Mouse (Mus musculus) CH12.LX (cell line): ENCODE measurements around the gene Camkk1. TPM values are rescaled to one million over a fixed set of nuclear protein-coding genes. Genes with fewer than 3 reads are reported as not detected.

ENCODE experiments used
- DNase-seq: peaks from one replicate; pipeline ENCODE4 v3.0.0-alpha.2; 2013; ENCODE audit errors: extremely low read depth
- H3K27ac ChIP-seq: 2 replicates; pipeline ENCODE4 v1.5.1; 2012; ENCODE audit warnings: low read depth, mild to moderate bottlenecking, control low read depth, moderate library complexity; ENCODE audit not compliant: insufficient read depth
- H3K27me3 ChIP-seq: replicated peaks from 2 replicates; pipeline ENCODE3; 2012; ENCODE audit warnings: inconsistent platforms
- H3K36me3 ChIP-seq, 2 experiments: replicated peaks in 1 of 2; 2 replicates each; pipeline versions ENCODE3 to v1.6.1; 2012; ENCODE audit warnings: inconsistent platforms in 1 of 2, low read length in 1 of 2, mild to moderate bottlenecking in 1 of 2, mixed read lengths in 1 of 2, moderate library complexity in 1 of 2; ENCODE audit not compliant: control insufficient read depth in 1 of 2, insufficient read depth in 1 of 2
- H3K4me1 ChIP-seq, 2 experiments: 2 replicates each; pipeline ENCODE4 v1.6.1; 2012; ENCODE audit warnings: inconsistent platforms in 1 of 2, moderate library complexity in 1 of 2; ENCODE audit not compliant: insufficient read depth in 2 of 2, control insufficient read depth in 1 of 2
- H3K4me2 ChIP-seq: 2 replicates; pipeline ENCODE4 v1.6.1; 2012; ENCODE audit warnings: low read depth, mild to moderate bottlenecking, control low read depth; ENCODE audit not compliant: poor library complexity, insufficient read depth, severe bottlenecking
- H3K4me3 ChIP-seq, 3 experiments: fragments of 150-350 bp in 1 of 3; sonication (generic) in 1 of 3; replicated peaks in 1 of 3; 2 replicates each; pipeline versions ENCODE3 to v1.5.1; 2011 to 2012; ENCODE audit warnings: low read depth in 2 of 3, low read length in 2 of 3, mild to moderate bottlenecking in 2 of 3, moderate library complexity in 2 of 3, control low read depth in 1 of 3, improper control_type of control experiment in 1 of 3, inconsistent platforms in 1 of 3, mixed read lengths in 1 of 3; ENCODE audit not compliant: poor library complexity in 1 of 3
- H3K79me2 ChIP-seq: replicated peaks from 2 replicates; pipeline ENCODE4 v1.6.1; 2012; ENCODE audit warnings: mild to moderate bottlenecking, moderate library complexity; ENCODE audit not compliant: control insufficient read depth, poor library complexity, insufficient read depth, severe bottlenecking; ENCODE audit errors: extremely low read depth
- H3K9ac ChIP-seq: 2 replicates; pipeline ENCODE4 v1.6.1; 2012; ENCODE audit warnings: low read depth, mild to moderate bottlenecking, control low read depth, moderate library complexity; ENCODE audit not compliant: insufficient read depth
- H3K9me3 ChIP-seq: replicated peaks from 2 replicates; pipeline ENCODE3; 2012; ENCODE audit warnings: low read length, inconsistent platforms, mixed read lengths
- BHLHE40 ChIP-seq: IDR thresholded peaks from 2 replicates; pipeline ENCODE4 v1.6.1; 2011; ENCODE audit warnings: mild to moderate bottlenecking, low read depth, low read length, improper control_type of control experiment
- CHD2 ChIP-seq: IDR thresholded peaks from 2 replicates; pipeline ENCODE4 v1.6.1; 2011; ENCODE audit warnings: low read length, improper control_type of control experiment
- CTCF ChIP-seq, 2 experiments: IDR thresholded peaks in 1 of 2; conservative IDR thresholded peaks in 1 of 2; 2 replicates each; pipeline ENCODE4 v1.5.1; 2011 to 2012; ENCODE audit warnings: low read depth in 2 of 2, low read length in 2 of 2, improper control_type of control experiment in 1 of 2, inconsistent platforms in 1 of 2, mild to moderate bottlenecking in 1 of 2, moderate library complexity in 1 of 2
- E2F4 ChIP-seq: IDR thresholded peaks from 2 replicates; pipeline ENCODE4 v1.6.1; 2011; ENCODE audit warnings: low read depth, low read length, improper control_type of control experiment; ENCODE audit not compliant: insufficient replicate concordance
- EP300 ChIP-seq: IDR thresholded peaks from 2 replicates; pipeline ENCODE4 v1.6.1; 2011; ENCODE audit warnings: low read length, improper control_type of control experiment
- ETS1 ChIP-seq: conservative IDR thresholded peaks from 2 replicates; pipeline ENCODE4 v1.6.1; 2012; ENCODE audit warnings: low read depth, mild to moderate bottlenecking, inconsistent platforms, low read length, improper control_type of control experiment, moderate library complexity
- GABPA ChIP-seq: IDR thresholded peaks from 2 replicates; pipeline ENCODE4 v1.6.1; 2012; ENCODE audit warnings: low read depth, low read length, improper control_type of control experiment, inconsistent platforms; ENCODE audit not compliant: insufficient replicate concordance
- HCFC1 ChIP-seq: IDR thresholded peaks from 2 replicates; pipeline ENCODE4 v1.6.1; 2012; ENCODE audit warnings: low read depth, mild to moderate bottlenecking, inconsistent platforms, low read length, improper control_type of control experiment
- JUN ChIP-seq: IDR thresholded peaks from 2 replicates; pipeline ENCODE4 v1.6.1; 2011; ENCODE audit warnings: low read depth, mild to moderate bottlenecking, low read length, improper control_type of control experiment, moderate library complexity; ENCODE audit not compliant: insufficient read depth
- JUND ChIP-seq: conservative IDR thresholded peaks from 2 replicates; pipeline ENCODE4 v1.6.1; 2011; ENCODE audit warnings: low read depth, low read length, improper control_type of control experiment
- KAT2A ChIP-seq: IDR thresholded peaks from 2 replicates; pipeline ENCODE4 v1.6.1; 2012; ENCODE audit warnings: low read length, improper control_type of control experiment, inconsistent platforms; ENCODE audit not compliant: insufficient replicate concordance
- MAFK ChIP-seq: IDR thresholded peaks from 2 replicates; pipeline ENCODE4 v1.6.1; 2011; ENCODE audit warnings: low read length, improper control_type of control experiment; ENCODE audit not compliant: insufficient replicate concordance
- MAX ChIP-seq: IDR thresholded peaks from 2 replicates; pipeline ENCODE4 v1.6.1; 2011; ENCODE audit warnings: low read length, improper control_type of control experiment
- MAZ ChIP-seq: IDR thresholded peaks from 2 replicates; pipeline ENCODE4 v1.6.1; 2012; ENCODE audit warnings: low read depth, mild to moderate bottlenecking, inconsistent platforms, low read length, improper control_type of control experiment, moderate library complexity
- MXI1 ChIP-seq: IDR thresholded peaks from 2 replicates; pipeline ENCODE4 v1.6.1; 2011; ENCODE audit warnings: mild to moderate bottlenecking, low read depth, low read length, improper control_type of control experiment
- MYC ChIP-seq: IDR thresholded peaks from 2 replicates; pipeline ENCODE4 v1.6.1; 2011; ENCODE audit warnings: low read depth, mild to moderate bottlenecking, improper control_type of control experiment, low read length
- NELFE ChIP-seq: IDR thresholded peaks from 2 replicates; pipeline ENCODE4 v1.6.1; 2011; ENCODE audit warnings: low read depth, low read length, improper control_type of control experiment
- NRF1 ChIP-seq: IDR thresholded peaks from 2 replicates; pipeline ENCODE4 v1.6.1; 2014; ENCODE audit warnings: low read depth, mild to moderate bottlenecking, inconsistent platforms, low read length, improper control_type of control experiment, moderate library complexity
- POLR2A ChIP-seq: IDR thresholded peaks from 2 replicates; pipeline ENCODE4 v1.6.1; 2011; ENCODE audit warnings: low read depth, mild to moderate bottlenecking, improper control_type of control experiment, low read length
- RAD21 ChIP-seq: IDR thresholded peaks from 2 replicates; pipeline ENCODE4 v1.6.1; 2011; ENCODE audit warnings: low read depth, mild to moderate bottlenecking, low read length, improper control_type of control experiment, moderate library complexity
- RCOR1 ChIP-seq: conservative IDR thresholded peaks from 2 replicates; pipeline ENCODE4 v1.6.1; 2012; ENCODE audit warnings: low read depth, mild to moderate bottlenecking, inconsistent platforms, low read length, improper control_type of control experiment
- SIN3A ChIP-seq: IDR thresholded peaks from 2 replicates; pipeline ENCODE4 v1.6.1; 2012; ENCODE audit warnings: low read length, improper control_type of control experiment, inconsistent platforms
- SMC3 ChIP-seq: IDR thresholded peaks from 2 replicates; pipeline ENCODE4 v1.6.1; 2011; ENCODE audit warnings: low read depth, low read length, improper control_type of control experiment
- TBP ChIP-seq: conservative IDR thresholded peaks from 2 replicates; pipeline ENCODE4 v1.6.1; 2011; ENCODE audit warnings: low read depth, low read length, improper control_type of control experiment
- TCF12 ChIP-seq: IDR thresholded peaks from 2 replicates; pipeline ENCODE4 v1.6.1; 2014; ENCODE audit warnings: low read depth, mild to moderate bottlenecking, inconsistent platforms, low read length, improper control_type of control experiment
- UBTF ChIP-seq: IDR thresholded peaks from 2 replicates; pipeline ENCODE4 v1.6.1; 2012; ENCODE audit warnings: low read depth, mild to moderate bottlenecking, inconsistent platforms, low read length, improper control_type of control experiment, moderate library complexity
- USF1 ChIP-seq: IDR thresholded peaks from 2 replicates; pipeline ENCODE4 v1.6.1; 2014; ENCODE audit warnings: low read depth, mild to moderate bottlenecking, inconsistent platforms, low read length, improper control_type of control experiment
- USF2 ChIP-seq: conservative IDR thresholded peaks from 2 replicates; pipeline ENCODE4 v1.6.1; 2011; ENCODE audit warnings: low read depth, low read length, improper control_type of control experiment
- ZC3H11A ChIP-seq: IDR thresholded peaks from 2 replicates; pipeline ENCODE4 v1.6.1; 2012; ENCODE audit warnings: low read depth, mild to moderate bottlenecking, inconsistent platforms, low read length, improper control_type of control experiment
- ZMIZ1 ChIP-seq: IDR thresholded peaks from 2 replicates; pipeline ENCODE4 v1.6.1; 2012; ENCODE audit warnings: low read depth, mild to moderate bottlenecking, inconsistent platforms, low read length, improper control_type of control experiment
- dilution Hi-C: fragments of 300-500 bp; cut with MboI; formaldehyde crosslinking; loops from 2 replicates; pipeline ENCODE4 v1.14.3; 2020; ENCODE audit warnings: low sequenced_read_pairs; ENCODE audit not compliant: extremely low pct_unique_long_range_greater_than_20kb, extremely low pct_ligation_motif_present
- in situ Hi-C: fragments of 300-500 bp; cut with MboI; formaldehyde crosslinking; loops from 3 replicates; pipeline ENCODE4 v1.14.3; 2019; ENCODE audit warnings: low sequenced_read_pairs, low pct_ligation_motif_present, low pct_unique_long_range_greater_than_20kb, mixed read lengths
- polyA plus RNA-seq: library from polyadenylated mRNA; unstranded; fragments of >175 nt; gene quantifications from 2 replicates; pipeline ENCODE4 v1.2.1, GENCODE M21; 2012; ENCODE audit warnings: low read depth; ENCODE audit not compliant: insufficient read length
- total RNA-seq, 2 experiments: library from RNA; depleted of rRNA; stranded (reverse); fragments of 300-350 nt in 1 of 2; fragments of >200 nt in 1 of 2; gene quantifications; 2 replicates each; pipeline ENCODE4 v1.2.3; 2012 to 2014

Gene Camkk1
- total and polyA plus RNA-seq, 3 experiments = 5.0 to 9.1 (median 5.1) TPM

GRCm38 (mm10) chr11:73016103-73016420, 2.7 kb upstream of the Camkk1 start:
- Histone ChIP-seq H3K27me3 (peaks cover 15% of the 10 kb centered on the region), H3K79me2 (no peaks in the 10 kb centered on the region), H3K27ac (no peak overlapping the region), H3K9ac (no peak overlapping the region), H3K4me1 (peaks cover 13 to 33% of the 10 kb centered on the region in 2 experiments), H3K9me3 (no peaks in the 10 kb centered on the region)
- in situ Hi-C loops (loop anchor here (25.0 kb wide), 1 partner anchor 579 kb away; the partner anchor contains the start of genes Ggt6 and Mybbp1a), dilution Hi-C loops (no loop called here)
- TF ChIP-seq MAZ (no peak), TBP (no peak), ZMIZ1 (no peak), MAFK (no peak), KAT2A (no peak), NELFE (no peak), ZC3H11A (no peak), BHLHE40 (no peak), TCF12 (no peak), MYC (no peak), EP300 (no peak), JUN (no peak), E2F4 (no peak), SMC3 (no peak), MAX (no peak), POLR2A (no peak), CTCF (conservative IDR thresholded peaks at IDR 0.05 in 1 of 2, IDR thresholded peaks at IDR 0.05 in 1 of 2; ENCODE audit: low read depth in 2 of 2, low read length in 2 of 2) (no peak)
- TF ChIP-seq, all 38 proteins: peak for 0
- peaks cover 16 to 62% of the 10 kb centered on the region in 2 experiments for H3K36me3 ChIP-seq
- H3K4me3 ChIP-seq = no peak overlapping the region
- no peak overlapping the region for H3K4me2 ChIP-seq
- no peak for DNase-seq

- H3K27ac ChIP-seq = no peak overlapping the region
Observed at GRCm38 (mm10) chr11:73019147-73019795, 463 bp downstream of the Camkk1 start.

More at GRCm38 (mm10) chr11:73019147-73019795, 463 bp downstream of the Camkk1 start:
- peak overlapping the region; percentile 18 for H3K9ac ChIP-seq
- peak overlapping the region; percentile 77 for H3K4me2 ChIP-seq
- DNase-seq = no peak
- peaks cover 15% of the 10 kb centered on the region for H3K27me3 ChIP-seq
- TF ChIP-seq RAD21 = no peak
- TF ChIP-seq CTCF (conservative IDR thresholded peaks at IDR 0.05 in 1 of 2, IDR thresholded peaks at IDR 0.05 in 1 of 2; ENCODE audit: low read depth in 2 of 2, low read length in 2 of 2) = 0 out of 4 replicates have a peak, but pooled peaks of 1 of the 2 experiments have one; percentile 10
- 0 out of 2 replicates have a peak, but pooled peaks have one; percentile 21 for TF ChIP-seq MAZ
- no peak for TF ChIP-seq SMC3
- no peak for TF ChIP-seq E2F4
- TF ChIP-seq USF2 = peak; percentile 58
- no peak for TF ChIP-seq JUND
- TF ChIP-seq GABPA = no peak
- peak; percentile 12; the same call in 1 of the 2 replicates for TF ChIP-seq NELFE
- no peak for TF ChIP-seq RCOR1
- TF ChIP-seq TCF12 = 0 out of 2 replicates have a peak, but pooled peaks have one; percentile 9
- peak; percentile 96 for TF ChIP-seq BHLHE40
- peak; percentile 64; the same call in 1 of the 2 replicates for TF ChIP-seq MYC
- 0 out of 2 replicates have a peak, but pooled peaks have one; percentile 25 for TF ChIP-seq CHD2
- TF ChIP-seq ETS1 = no peak
- peak; percentile 75 for TF ChIP-seq USF1
- no peak for TF ChIP-seq JUN
- TF ChIP-seq UBTF = no peak
- TF ChIP-seq MAX = peak; percentile 88
- no peak for TF ChIP-seq HCFC1
- no peak for TF ChIP-seq ZMIZ1
- peak; percentile 80 for TF ChIP-seq SIN3A
- TF ChIP-seq NRF1 = peak; percentile 72
- TF ChIP-seq ZC3H11A = no peak
- peak; percentile 90 for TF ChIP-seq MXI1
- peaks cover 6 to 30% of the 10 kb centered on the region in 2 experiments for H3K36me3 ChIP-seq
- dilution Hi-C loops (no loop called here), in situ Hi-C loops (loop anchor here (25.0 kb wide), 1 partner anchor 582 kb away; the partner anchor contains the start of genes Ggt6 and Mybbp1a)
- H3K9me3 ChIP-seq = no peaks in the 10 kb centered on the region
- H3K4me3 ChIP-seq = peak overlapping the region; percentile 41 to 69 (median 67)
- peaks cover 30 to 59% of the 10 kb centered on the region in 2 experiments for H3K4me1 ChIP-seq
- H3K79me2 ChIP-seq = no peaks in the 10 kb centered on the region
